Mouse (Mus musculus) brain, embryonic 14.5 days (tissue): ENCODE data around the gene Rbm47.

Experiments
- CTCF ChIP-seq: fragments of 200-500 bp; IDR thresholded peaks from 2 replicates; pipeline ENCODE4 v1.5.1; 2012; ENCODE audit warnings: inconsistent platforms, mild to moderate bottlenecking, moderate library complexity, borderline replicate concordance; ENCODE audit not compliant: insufficient read depth, insufficient read length; ENCODE audit errors: extremely low read depth
- POLR2A ChIP-seq: fragments of 200-500 bp; IDR thresholded peaks from 2 replicates; pipeline ENCODE4 v1.6.1; 2012; ENCODE audit warnings: mild to moderate bottlenecking, inconsistent platforms, borderline replicate concordance; ENCODE audit not compliant: poor library complexity, insufficient read depth, insufficient read length, severe bottlenecking; ENCODE audit errors: extremely low read depth

- TF ChIP-seq POLR2A (no peak), CTCF (no peak)
These were observed 60.9 kb downstream of the Rbm47 start for GRCm38 (mm10) chr5:66112059-66112458.
